Mouse (Mus musculus): ENCODE results near the gene Sez6l. TPM values are rescaled to one million over a fixed set of nuclear protein-coding genes. Genes with fewer than 3 reads are reported as not detected.

The Sez6l gene
- total RNA-seq (2017), result 0.67 TPM in 1 of 3 replicates, not detected in the others

GRCm38 (mm10) chr5:112576993-112577670 is at the start of gene Sez6l:
Gene Sez6l, minus strand, starts transcription at chr5:112577185.
- ATAC-seq (replicated peaks; ENCODE audit: insufficient number of reproducible peaks, low FRiP score, low TSS enrichment, poor library complexity, severe bottlenecking), result no peak

GRCm38 (mm10) chr5:112625555-112626160 is 48.7 kb upstream of the Sez6l start:
- ATAC-seq (replicated peaks; ENCODE audit: insufficient number of reproducible peaks, low FRiP score, low TSS enrichment, poor library complexity, severe bottlenecking), result no peak

- no peak for ATAC-seq (replicated peaks; ENCODE audit: insufficient number of reproducible peaks, low FRiP score, low TSS enrichment, poor library complexity, severe bottlenecking)
Measured at GRCm38 (mm10) chr5:112622946-112623345, 46.0 kb upstream of the Sez6l start.

GRCm38 (mm10) chr5:112620256-112620655 is 43.3 kb upstream of the Sez6l start:
- no peak for ATAC-seq (replicated peaks; ENCODE audit: insufficient number of reproducible peaks, low FRiP score, low TSS enrichment, poor library complexity, severe bottlenecking)

- ATAC-seq (replicated peaks; ENCODE audit: insufficient number of reproducible peaks, low FRiP score, low TSS enrichment, poor library complexity, severe bottlenecking), result no peak
Measured at GRCm38 (mm10) chr5:112619344-112619743, 42.4 kb upstream of the Sez6l start.

- no peak for ATAC-seq (replicated peaks; ENCODE audit: insufficient number of reproducible peaks, low FRiP score, low TSS enrichment, poor library complexity, severe bottlenecking)
Measured at GRCm38 (mm10) chr5:112617602-112618247, 40.7 kb upstream of the Sez6l start.

- ATAC-seq (replicated peaks; ENCODE audit: insufficient number of reproducible peaks, low FRiP score, low TSS enrichment, poor library complexity, severe bottlenecking), result no peak
Measured at GRCm38 (mm10) chr5:112615946-112616617, 39.1 kb upstream of the Sez6l start.

- no peak for ATAC-seq (replicated peaks; ENCODE audit: insufficient number of reproducible peaks, low FRiP score, low TSS enrichment, poor library complexity, severe bottlenecking)
Measured at GRCm38 (mm10) chr5:112607867-112608516, 31.0 kb upstream of the Sez6l start.

- no peak for ATAC-seq (replicated peaks; ENCODE audit: insufficient number of reproducible peaks, low FRiP score, low TSS enrichment, poor library complexity, severe bottlenecking)
Measured at GRCm38 (mm10) chr5:112607119-112607518, 30.1 kb upstream of the Sez6l start.

GRCm38 (mm10) chr5:112605371-112605770 is 28.4 kb upstream of the Sez6l start:
- no peak for ATAC-seq (replicated peaks; ENCODE audit: insufficient number of reproducible peaks, low FRiP score, low TSS enrichment, poor library complexity, severe bottlenecking)

- no peak for ATAC-seq (replicated peaks; ENCODE audit: insufficient number of reproducible peaks, low FRiP score, low TSS enrichment, poor library complexity, severe bottlenecking)
Measured at GRCm38 (mm10) chr5:112604251-112604650, 27.3 kb upstream of the Sez6l start.

- ATAC-seq (replicated peaks; ENCODE audit: insufficient number of reproducible peaks, low FRiP score, low TSS enrichment, poor library complexity, severe bottlenecking), result no peak
Measured at GRCm38 (mm10) chr5:112603594-112603993, 26.6 kb upstream of the Sez6l start.

- no peak for ATAC-seq (replicated peaks; ENCODE audit: insufficient number of reproducible peaks, low FRiP score, low TSS enrichment, poor library complexity, severe bottlenecking)
Measured at GRCm38 (mm10) chr5:112600309-112600939, 23.4 kb upstream of the Sez6l start.

- no peak for ATAC-seq (replicated peaks; ENCODE audit: insufficient number of reproducible peaks, low FRiP score, low TSS enrichment, poor library complexity, severe bottlenecking)
Measured at GRCm38 (mm10) chr5:112599538-112600308, 22.7 kb upstream of the Sez6l start.

GRCm38 (mm10) chr5:112597876-112598275 is 20.9 kb upstream of the Sez6l start:
- no peak for ATAC-seq (replicated peaks; ENCODE audit: insufficient number of reproducible peaks, low FRiP score, low TSS enrichment, poor library complexity, severe bottlenecking)

- ATAC-seq (replicated peaks; ENCODE audit: insufficient number of reproducible peaks, low FRiP score, low TSS enrichment, poor library complexity, severe bottlenecking), result no peak
Measured at GRCm38 (mm10) chr5:112597307-112597706, 20.3 kb upstream of the Sez6l start.

- ATAC-seq (replicated peaks; ENCODE audit: insufficient number of reproducible peaks, low FRiP score, low TSS enrichment, poor library complexity, severe bottlenecking), result no peak
Measured at GRCm38 (mm10) chr5:112596729-112597128, 19.7 kb upstream of the Sez6l start.
